Mouse (Mus musculus): ENCODE measurements around the gene Mettl9. TPM values are rescaled to one million over a fixed set of nuclear protein-coding genes. Genes with fewer than 3 reads are reported as not detected.
A peak's percentile ranks its signal among the peaks of the same experiment; 100 is the strongest.

Mettl9 gene
- 94.5 and 111 TPM in 2 replicates for polyA plus RNA-seq (2015; fragmentation: Nextera tagmentation; extraction: Ambion mirVana)

- Histone ChIP-seq H3K27ac (ENCODE audit: low read length) (peak within 1 kb of the TSS; percentile 96), H3K9me3 (replicated peaks; ENCODE audit: control insufficient read depth, low read length) (no peaks in the 10 kb centered on the region), H3K9ac (ENCODE audit: low read length) (peak within 1 kb of the TSS; percentile 100), H3K4me3 (replicated peaks; ENCODE audit: low read length) (peak within 1 kb of the TSS; percentile 88), H3K36me3 (ENCODE audit: control insufficient read depth, insufficient read depth, low read length) (no peaks in the 10 kb centered on the region), H3K4me1 (ENCODE audit: control insufficient read depth, insufficient read depth, low read length) (peaks cover 12% of the 10 kb centered on the region), H3K27me3 (ENCODE audit: control insufficient read depth, insufficient read depth, low read length) (no peaks in the 10 kb centered on the region), H3K4me2 (ENCODE audit: low read depth, low read length) (peak within 1 kb of the TSS; percentile 84)
- ATAC-seq (ENCODE audit: insufficient read depth, low FRiP score), result peak; percentile 97
- 4% methylated on average over 39 of the region's 43 CpGs for WGBS
These were observed at the start of gene Mettl9 for GRCm38 (mm10) chr7:121033856-121034652. TSS of gene Mettl9 (plus strand) at chr7:121034445.

GRCm38 (mm10) chr7:120991191-120991590 is 43.1 kb upstream of the Mettl9 start:
- ATAC-seq (ENCODE audit: insufficient read depth, low FRiP score), result no peak
- Histone ChIP-seq H3K36me3 (ENCODE audit: control insufficient read depth, insufficient read depth, low read length) (no peaks in the 10 kb centered on the region), H3K27me3 (ENCODE audit: control insufficient read depth, insufficient read depth, low read length) (no peaks in the 10 kb centered on the region), H3K4me1 (ENCODE audit: control insufficient read depth, insufficient read depth, low read length) (no peaks in the 10 kb centered on the region), H3K9ac (ENCODE audit: low read length) (no peak overlapping the region), H3K9me3 (replicated peaks; ENCODE audit: control insufficient read depth, low read length) (no peaks in the 10 kb centered on the region), H3K27ac (ENCODE audit: low read length) (no peak overlapping the region), H3K4me2 (ENCODE audit: low read depth, low read length) (no peak overlapping the region), H3K4me3 (replicated peaks; ENCODE audit: low read length) (no peak overlapping the region)
- WGBS, result 75% methylated on average over 8 of the region's 8 CpGs

GRCm38 (mm10) chr7:120999021-120999530 is 35.2 kb upstream of the Mettl9 start:
- no peak for ATAC-seq (ENCODE audit: insufficient read depth, low FRiP score)
- no peaks in the 10 kb centered on the region for H3K36me3 ChIP-seq (ENCODE audit: control insufficient read depth, insufficient read depth, low read length)
- WGBS, result 70% methylated on average over 2 of the region's 2 CpGs
- no peak overlapping the region for H3K4me2 ChIP-seq (ENCODE audit: low read depth, low read length)
- H3K27me3 ChIP-seq (ENCODE audit: control insufficient read depth, insufficient read depth, low read length), result no peaks in the 10 kb centered on the region
- no peak overlapping the region for H3K4me3 ChIP-seq (replicated peaks; ENCODE audit: low read length)
- H3K9me3 ChIP-seq (replicated peaks; ENCODE audit: control insufficient read depth, low read length), result no peaks in the 10 kb centered on the region
- no peaks in the 10 kb centered on the region for H3K4me1 ChIP-seq (ENCODE audit: control insufficient read depth, insufficient read depth, low read length)
- no peak overlapping the region for H3K27ac ChIP-seq (ENCODE audit: low read length)
- H3K9ac ChIP-seq (ENCODE audit: low read length), result no peak overlapping the region

GRCm38 (mm10) chr7:121000065-121000822 is 34.0 kb upstream of the Mettl9 start:
- Histone ChIP-seq H3K27ac (ENCODE audit: low read length) (no peak overlapping the region), H3K27me3 (ENCODE audit: control insufficient read depth, insufficient read depth, low read length) (no peaks in the 10 kb centered on the region), H3K4me1 (ENCODE audit: control insufficient read depth, insufficient read depth, low read length) (no peaks in the 10 kb centered on the region), H3K36me3 (ENCODE audit: control insufficient read depth, insufficient read depth, low read length) (no peaks in the 10 kb centered on the region), H3K9ac (ENCODE audit: low read length) (no peak overlapping the region), H3K9me3 (replicated peaks; ENCODE audit: control insufficient read depth, low read length) (no peaks in the 10 kb centered on the region), H3K4me2 (ENCODE audit: low read depth, low read length) (no peak overlapping the region), H3K4me3 (replicated peaks; ENCODE audit: low read length) (no peak overlapping the region)
- WGBS, result 59% methylated on average over 3 of the region's 3 CpGs
- no peak for ATAC-seq (ENCODE audit: insufficient read depth, low FRiP score)

- no peaks in the 10 kb centered on the region for H3K4me1 ChIP-seq (ENCODE audit: control insufficient read depth, insufficient read depth, low read length)
- no peak for ATAC-seq (ENCODE audit: insufficient read depth, low FRiP score)
- 79% methylated on average over 3 of the region's 3 CpGs for WGBS
- H3K36me3 ChIP-seq (ENCODE audit: control insufficient read depth, insufficient read depth, low read length), result no peaks in the 10 kb centered on the region
- H3K4me3 ChIP-seq (replicated peaks; ENCODE audit: low read length), result no peak overlapping the region
- no peaks in the 10 kb centered on the region for H3K27me3 ChIP-seq (ENCODE audit: control insufficient read depth, insufficient read depth, low read length)
- no peaks in the 10 kb centered on the region for H3K9me3 ChIP-seq (replicated peaks; ENCODE audit: control insufficient read depth, low read length)
- no peak overlapping the region for H3K27ac ChIP-seq (ENCODE audit: low read length)
- H3K4me2 ChIP-seq (ENCODE audit: low read depth, low read length), result no peak overlapping the region
- no peak overlapping the region for H3K9ac ChIP-seq (ENCODE audit: low read length)
These were observed 32.4 kb upstream of the Mettl9 start for GRCm38 (mm10) chr7:121001879-121002278.

- Histone ChIP-seq H3K4me2 (ENCODE audit: low read depth, low read length) (no peak overlapping the region), H3K4me1 (ENCODE audit: control insufficient read depth, insufficient read depth, low read length) (no peaks in the 10 kb centered on the region), H3K4me3 (replicated peaks; ENCODE audit: low read length) (no peak overlapping the region), H3K36me3 (ENCODE audit: control insufficient read depth, insufficient read depth, low read length) (no peaks in the 10 kb centered on the region), H3K27me3 (ENCODE audit: control insufficient read depth, insufficient read depth, low read length) (no peaks in the 10 kb centered on the region), H3K9ac (ENCODE audit: low read length) (no peak overlapping the region), H3K9me3 (replicated peaks; ENCODE audit: control insufficient read depth, low read length) (no peaks in the 10 kb centered on the region), H3K27ac (ENCODE audit: low read length) (no peak overlapping the region)
- ATAC-seq (ENCODE audit: insufficient read depth, low FRiP score), result 0 out of 2 replicates have a peak, but pooled peaks have one; percentile 10
- WGBS, result 67% methylated on average over 5 of the region's 5 CpGs
These were observed 31.8 kb upstream of the Mettl9 start for GRCm38 (mm10) chr7:121002407-121002928.

GRCm38 (mm10) chr7:121003793-121004418 is 30.3 kb upstream of the Mettl9 start:
- Histone ChIP-seq H3K27me3 (ENCODE audit: control insufficient read depth, insufficient read depth, low read length) (no peaks in the 10 kb centered on the region), H3K27ac (ENCODE audit: low read length) (no peak overlapping the region), H3K4me1 (ENCODE audit: control insufficient read depth, insufficient read depth, low read length) (no peaks in the 10 kb centered on the region), H3K9me3 (replicated peaks; ENCODE audit: control insufficient read depth, low read length) (no peaks in the 10 kb centered on the region), H3K4me2 (ENCODE audit: low read depth, low read length) (no peak overlapping the region), H3K4me3 (replicated peaks; ENCODE audit: low read length) (no peak overlapping the region), H3K9ac (ENCODE audit: low read length) (no peak overlapping the region), H3K36me3 (ENCODE audit: control insufficient read depth, insufficient read depth, low read length) (no peaks in the 10 kb centered on the region)
- 67% methylated on average over 4 of the region's 4 CpGs for WGBS
- no peak for ATAC-seq (ENCODE audit: insufficient read depth, low FRiP score)

GRCm38 (mm10) chr7:121011794-121012689 is 22.2 kb upstream of the Mettl9 start:
- no peak overlapping the region for H3K4me2 ChIP-seq (ENCODE audit: low read depth, low read length)
- no peak for ATAC-seq (ENCODE audit: insufficient read depth, low FRiP score)
- H3K27ac ChIP-seq (ENCODE audit: low read length), result no peak overlapping the region
- WGBS, result 61% methylated on average over 10 of the region's 10 CpGs
- H3K9ac ChIP-seq (ENCODE audit: low read length), result no peak overlapping the region
- H3K36me3 ChIP-seq (ENCODE audit: control insufficient read depth, insufficient read depth, low read length), result no peaks in the 10 kb centered on the region
- no peaks in the 10 kb centered on the region for H3K9me3 ChIP-seq (replicated peaks; ENCODE audit: control insufficient read depth, low read length)
- H3K4me1 ChIP-seq (ENCODE audit: control insufficient read depth, insufficient read depth, low read length), result no peaks in the 10 kb centered on the region
- no peaks in the 10 kb centered on the region for H3K27me3 ChIP-seq (ENCODE audit: control insufficient read depth, insufficient read depth, low read length)
- H3K4me3 ChIP-seq (replicated peaks; ENCODE audit: low read length), result no peak overlapping the region

Data from stomach, embryonic 16.5 days (tissue).